Mouse (Mus musculus): Measurements from ENCODE around the gene Bend4.

Bend4 gene

GRCm38 (mm10) chr5:67419407-67419806 lies 8.7 kb downstream of the Bend4 start:
- 0 out of 2 replicates have a peak, but pooled peaks have one; percentile 23 for ATAC-seq (ENCODE audit: low TSS enrichment)

- no peak for ATAC-seq (ENCODE audit: low TSS enrichment)
Measured at GRCm38 (mm10) chr5:67411475-67411874, 16.6 kb downstream of the Bend4 start.

GRCm38 (mm10) chr5:67410426-67410825 lies 17.7 kb downstream of the Bend4 start:
- ATAC-seq (ENCODE audit: low TSS enrichment): no peak

DNA sequence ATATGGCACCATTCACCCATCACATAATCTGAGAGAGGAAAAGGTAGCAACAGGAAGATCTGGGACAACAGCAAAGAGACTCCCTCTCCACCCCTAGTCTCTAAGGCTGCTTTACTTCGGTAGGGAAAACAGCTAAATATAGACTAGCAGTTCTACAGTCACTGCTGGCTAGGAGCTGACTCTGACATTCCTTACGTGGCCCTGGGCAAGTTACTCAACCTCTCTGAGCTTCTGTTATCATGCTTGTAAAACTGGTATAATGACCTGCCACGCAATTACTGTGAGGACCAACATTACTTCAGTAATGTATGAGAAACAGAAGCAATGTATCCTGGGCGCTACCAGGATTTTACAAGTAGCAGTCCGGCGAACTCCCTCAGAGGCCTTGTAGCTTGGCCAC lies 19.7 kb downstream of the Bend4 start:
- no peak for ATAC-seq (ENCODE audit: low TSS enrichment)

GRCm38 (mm10) chr5:67404919-67405318 lies 23.2 kb downstream of the Bend4 start:
- ATAC-seq (ENCODE audit: low TSS enrichment): no peak

GRCm38 (mm10) chr5:67404380-67404779 lies 23.7 kb downstream of the Bend4 start:
- no peak for ATAC-seq (ENCODE audit: low TSS enrichment)

GRCm38 (mm10) chr5:67401612-67402011 lies 26.5 kb downstream of the Bend4 start:
- no peak for ATAC-seq (ENCODE audit: low TSS enrichment)

GRCm38 (mm10) chr5:67400608-67401480 lies 27.3 kb downstream of the Bend4 start:
- no peak for ATAC-seq (ENCODE audit: low TSS enrichment)

DNA sequence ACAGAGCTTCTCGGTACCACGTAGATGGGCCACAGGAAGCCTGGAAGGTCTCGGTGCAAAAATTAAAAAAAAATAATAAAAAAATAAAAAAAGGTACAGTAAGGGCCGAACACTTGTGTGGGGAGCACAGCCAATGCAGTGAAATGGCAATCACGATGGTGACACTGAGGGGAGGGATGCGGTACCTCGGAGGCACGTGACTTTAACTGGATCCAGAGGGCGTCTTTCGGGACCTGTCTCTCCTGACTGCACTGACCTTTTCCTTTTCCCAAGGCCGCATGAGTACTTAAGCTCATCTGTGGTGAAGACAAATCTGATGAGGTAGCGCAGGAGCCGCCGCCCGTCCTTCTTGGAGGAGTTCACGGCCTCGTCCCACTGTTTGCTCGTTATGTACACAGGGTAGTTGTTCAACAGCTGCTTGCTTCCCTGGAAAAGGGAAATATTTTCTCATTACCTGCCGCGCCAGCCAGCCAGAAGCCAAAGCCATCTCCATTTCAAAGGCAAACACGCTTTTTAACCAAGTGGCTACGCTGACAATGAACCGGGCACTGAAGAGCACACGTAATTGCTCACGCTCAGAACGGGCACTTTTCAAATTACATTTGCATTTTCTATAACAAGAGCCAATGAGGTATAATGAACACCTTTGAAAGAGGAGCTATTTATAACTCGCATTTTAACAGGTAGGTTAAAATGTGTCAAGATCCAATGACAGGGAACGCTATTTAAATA lies 28.1 kb downstream of the Bend4 start:
- ATAC-seq (ENCODE audit: low TSS enrichment): no peak

DNA sequence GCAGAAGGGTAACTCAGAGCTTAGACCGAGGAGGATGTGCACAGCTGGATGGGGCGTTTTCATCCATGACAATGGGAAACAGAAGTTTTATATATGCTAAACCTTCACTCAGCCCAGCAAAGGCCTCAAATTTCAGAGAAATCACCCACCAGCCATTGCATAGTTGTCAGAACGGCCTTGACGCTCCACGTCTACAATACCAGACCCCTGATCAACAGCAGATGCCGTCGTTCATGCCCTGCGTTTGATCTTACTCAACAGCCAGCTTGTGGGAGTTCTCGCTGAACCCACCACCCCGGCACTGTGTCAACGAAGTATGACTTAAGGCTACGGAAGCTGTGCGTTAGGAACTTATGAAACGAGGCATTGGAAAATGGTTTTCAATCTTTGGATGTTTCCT lies 30.9 kb downstream of the Bend4 start:
- no peak for ATAC-seq (ENCODE audit: low TSS enrichment)

- ATAC-seq (ENCODE audit: low TSS enrichment): peak; percentile 66
Measured at GRCm38 (mm10) chr5:67395211-67395851, 32.8 kb downstream of the Bend4 start.

DNA sequence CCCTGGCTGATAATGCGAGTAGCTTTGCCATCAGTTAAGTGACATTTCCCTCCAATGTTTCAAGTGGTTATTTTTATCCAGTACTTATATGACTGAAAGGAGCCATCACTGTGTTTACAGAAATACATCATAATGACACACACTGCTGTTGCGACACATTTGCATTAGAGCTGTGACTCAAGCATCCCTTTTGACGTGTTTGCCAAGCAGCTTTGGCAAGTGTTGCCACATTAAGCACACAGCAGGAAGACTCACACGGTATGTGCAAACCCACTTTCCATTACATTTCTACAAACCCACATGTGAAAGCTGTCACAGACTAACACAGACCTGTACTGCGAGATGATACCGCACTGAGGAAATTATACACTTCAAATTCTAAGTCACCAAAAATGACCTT lies 34.2 kb downstream of the Bend4 start:
- ATAC-seq (ENCODE audit: low TSS enrichment): peak; percentile 38; the same call in 1 of the 2 replicates

DNA sequence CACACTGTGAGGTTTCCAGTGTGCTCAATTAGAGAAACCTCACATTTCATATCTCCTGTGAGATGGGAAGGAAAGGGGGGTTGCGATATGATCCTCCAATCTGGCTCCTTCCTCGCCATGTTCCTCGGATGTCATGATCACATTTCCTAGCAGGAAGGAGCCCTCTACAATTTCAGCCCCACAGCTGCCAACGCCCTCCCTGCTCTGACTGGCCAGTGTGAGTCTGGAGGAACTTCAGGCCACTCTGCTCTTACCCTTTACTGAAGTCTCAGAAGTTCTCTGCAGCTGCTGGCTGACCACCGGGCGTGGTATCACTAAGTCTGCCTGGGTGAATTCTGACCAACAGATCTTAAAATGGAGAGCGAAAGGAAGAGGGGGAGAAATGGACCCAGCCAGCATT lies 45.6 kb downstream of the Bend4 start:
- no peak for ATAC-seq (ENCODE audit: low TSS enrichment)

DNA sequence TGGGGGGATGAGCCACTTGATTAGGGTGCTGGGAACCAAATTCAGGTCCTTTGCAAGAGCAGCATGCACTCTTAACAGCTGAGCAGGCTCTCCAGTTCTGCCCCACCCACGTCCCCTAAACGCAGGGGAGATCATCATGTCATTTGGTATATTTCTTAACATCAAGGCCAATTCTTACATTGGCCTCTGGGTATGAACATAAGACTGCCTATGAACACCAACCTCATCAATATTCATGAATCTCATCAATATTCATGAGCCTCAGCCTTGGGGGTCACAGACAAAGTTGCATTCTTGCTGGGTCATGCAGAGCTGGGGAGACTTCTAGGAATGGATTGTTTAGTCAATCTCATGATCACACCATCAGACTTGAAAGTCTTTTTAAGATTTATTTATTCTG lies 46.4 kb downstream of the Bend4 start:
- ATAC-seq (ENCODE audit: low TSS enrichment): no peak

GRCm38 (mm10) chr5:67377044-67377621 lies 51.0 kb downstream of the Bend4 start:
- ATAC-seq (ENCODE audit: low TSS enrichment): no peak

DNA sequence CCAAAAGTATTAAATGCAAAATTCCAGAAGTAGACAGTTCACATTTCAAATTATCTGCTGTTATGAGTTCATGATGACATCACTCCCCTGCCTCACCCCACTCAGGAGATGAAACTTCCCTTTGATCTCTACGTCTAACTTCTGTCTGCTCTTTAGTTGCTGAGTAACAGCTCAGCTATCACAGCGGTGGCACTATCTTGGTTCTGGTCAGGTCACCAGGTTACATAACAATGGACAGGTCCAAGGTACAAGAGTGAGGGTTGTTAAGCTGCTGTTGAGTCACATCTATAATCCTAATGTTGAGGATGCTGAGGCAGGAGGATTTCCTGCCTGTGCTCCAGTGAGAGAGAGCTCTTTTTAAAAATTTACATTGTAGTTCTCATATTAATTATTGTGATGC lies 65.2 kb downstream of the Bend4 start:
- no peak for ATAC-seq (ENCODE audit: low TSS enrichment)

DNA sequence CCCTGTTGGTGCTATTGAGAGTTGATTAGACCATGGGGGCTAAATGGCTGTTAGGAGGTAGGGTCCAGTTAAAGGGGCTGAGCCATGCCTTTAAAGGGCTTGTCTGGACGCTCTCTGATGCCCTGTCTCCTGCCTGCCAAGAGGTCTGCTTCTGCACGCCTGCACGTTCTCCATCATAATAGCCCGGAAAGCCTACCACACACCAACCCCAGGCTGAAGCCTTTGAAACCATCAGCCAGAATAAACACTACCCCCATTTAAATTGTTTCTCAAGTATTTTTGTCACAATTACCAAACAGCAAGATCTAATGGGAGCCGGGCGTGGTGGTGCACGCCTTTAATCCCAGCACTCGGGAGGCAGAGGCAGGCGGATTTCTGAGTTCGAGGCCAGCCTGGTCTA lies 65.8 kb downstream of the Bend4 start:
- ATAC-seq (ENCODE audit: low TSS enrichment): no peak

DNA sequence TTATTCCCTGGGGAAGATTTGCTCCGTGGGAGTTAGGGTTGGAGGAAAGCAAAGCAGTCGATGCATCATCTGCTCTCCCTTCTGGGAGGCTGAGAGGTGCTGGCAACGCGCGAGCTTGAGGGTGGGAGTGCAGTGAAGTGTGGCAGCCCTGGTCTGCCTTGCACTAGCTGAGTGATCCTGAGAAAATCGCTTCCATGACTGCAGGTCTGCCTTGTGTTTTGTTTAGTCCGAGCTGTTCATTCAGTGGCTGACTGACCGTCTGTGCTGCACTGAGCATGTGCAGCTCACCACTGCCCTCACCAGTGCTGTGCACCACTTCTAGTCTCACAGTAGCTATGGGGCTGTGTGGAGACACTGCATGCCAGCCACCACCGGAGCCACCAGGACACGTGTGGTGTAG lies 79.2 kb downstream of the Bend4 start:
- ATAC-seq (ENCODE audit: low TSS enrichment): peak; percentile 99

DNA sequence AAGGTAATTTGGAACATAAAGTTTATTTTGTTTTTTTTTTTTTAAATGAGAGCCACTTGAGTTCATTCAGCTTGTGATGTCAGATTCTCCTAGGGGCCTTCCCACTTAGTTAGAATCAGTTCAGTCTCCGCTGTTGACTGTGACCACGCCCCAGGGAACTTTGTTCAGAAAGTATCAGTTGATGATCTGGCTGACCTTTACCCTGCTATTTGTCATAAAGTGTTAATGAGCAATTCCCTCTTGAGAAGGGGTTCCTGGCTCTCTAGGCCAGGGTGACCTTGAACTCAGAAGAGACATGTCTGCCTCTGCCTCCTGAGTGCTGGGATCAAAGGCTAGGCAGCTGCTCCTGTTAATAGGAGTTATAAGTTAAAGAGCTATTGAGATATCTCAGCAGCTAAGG lies 81.0 kb downstream of the Bend4 start:
- no peak for ATAC-seq (ENCODE audit: low TSS enrichment)
